Mouse (Mus musculus): Measurements from ENCODE around the gene Gm5105.
A peak's percentile ranks its signal among the peaks of the same experiment; 100 is the strongest.

Gene Gm5105

GRCm38 (mm10) chr3:138026286-138026685 is 40.9 kb downstream of the Gm5105 start:
- no peak for DNase-seq (ENCODE audit: low spot score)

- no peak for DNase-seq (ENCODE audit: low spot score)
These were observed 44.5 kb downstream of the Gm5105 start for GRCm38 (mm10) chr3:138022651-138023050.

- DNase-seq (ENCODE audit: low spot score): no peak
These were observed 45.2 kb downstream of the Gm5105 start for GRCm38 (mm10) chr3:138022003-138022402.

- DNase-seq (ENCODE audit: low spot score): no peak
These were observed 50.4 kb downstream of the Gm5105 start for GRCm38 (mm10) chr3:138016810-138017209.

DNA sequence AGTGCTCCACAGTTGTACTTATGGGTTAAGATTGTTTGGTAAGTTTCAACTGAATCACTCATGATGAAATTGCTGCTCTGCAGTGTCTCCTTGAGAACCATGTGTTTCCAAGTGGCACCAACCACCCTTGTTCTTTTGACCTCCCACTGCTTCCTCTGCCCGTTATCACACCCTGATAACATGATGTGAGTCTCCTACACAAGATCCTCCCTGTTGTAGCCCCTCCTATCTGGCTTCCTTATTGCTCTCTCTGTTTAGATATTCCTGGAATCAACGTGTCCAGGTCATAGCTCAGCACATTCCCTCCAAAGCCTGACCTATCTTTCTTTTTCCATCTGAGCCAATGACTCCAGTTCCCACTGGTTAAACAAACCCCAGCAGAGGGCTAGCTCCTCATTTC is 52.5 kb downstream of the Gm5105 start:
- no peak for DNase-seq (ENCODE audit: low spot score)

DNA sequence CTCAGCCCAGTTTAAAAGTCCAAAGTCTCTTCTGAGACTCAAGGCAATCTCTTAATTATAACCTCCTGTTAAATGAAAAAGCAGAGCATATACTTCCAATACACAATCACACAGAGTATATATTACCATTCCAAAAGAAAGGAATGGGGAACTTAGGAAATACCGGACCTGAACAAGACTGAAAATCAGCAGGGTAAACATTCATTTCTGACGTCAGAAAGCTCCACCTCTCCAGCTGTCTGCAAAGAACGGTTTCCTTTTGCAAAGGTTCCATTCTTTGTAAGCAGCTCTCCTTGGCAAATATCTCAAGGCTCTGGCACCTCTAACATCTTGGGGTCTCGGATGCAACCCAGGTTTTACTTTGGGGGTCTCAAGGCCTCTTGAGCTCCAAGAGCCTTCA is 54.8 kb downstream of the Gm5105 start:
- DNase-seq (ENCODE audit: low spot score): no peak

DNA sequence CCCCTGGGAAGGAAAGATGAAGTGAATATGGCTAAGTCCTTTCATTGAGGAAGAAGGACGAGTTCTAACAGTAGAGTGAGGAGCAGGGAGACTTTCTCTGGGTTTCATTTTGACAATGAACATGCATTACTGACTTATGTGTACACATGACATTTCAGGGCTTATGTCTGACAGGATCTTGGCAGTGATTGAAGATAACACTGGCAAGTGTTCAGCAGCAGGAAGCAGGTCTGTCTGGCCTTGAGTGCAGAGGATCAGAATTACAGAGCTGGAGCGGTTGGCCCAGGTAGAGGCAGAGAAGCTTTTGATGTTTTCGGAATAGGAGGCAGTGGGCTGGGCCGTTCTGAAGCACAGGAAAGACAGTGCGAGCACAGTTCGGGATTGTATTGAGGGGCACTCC is 59.0 kb downstream of the Gm5105 start:
- DNase-seq (ENCODE audit: low spot score): no peak

GRCm38 (mm10) chr3:138006896-138007295 is 60.3 kb downstream of the Gm5105 start:
- no peak for DNase-seq (ENCODE audit: low spot score)

GRCm38 (mm10) chr3:138003264-138003663 is 63.9 kb downstream of the Gm5105 start:
- DNase-seq (ENCODE audit: low spot score): no peak

GRCm38 (mm10) chr3:138002545-138002944 is 64.6 kb downstream of the Gm5105 start:
- no peak for DNase-seq (ENCODE audit: low spot score)

- no peak for DNase-seq (ENCODE audit: low spot score)
These were observed 65.3 kb downstream of the Gm5105 start for GRCm38 (mm10) chr3:138001865-138002264.

GRCm38 (mm10) chr3:138000724-138001069 is 66.5 kb downstream of the Gm5105 start:
- DNase-seq (ENCODE audit: low spot score): peak; percentile 21

DNA sequence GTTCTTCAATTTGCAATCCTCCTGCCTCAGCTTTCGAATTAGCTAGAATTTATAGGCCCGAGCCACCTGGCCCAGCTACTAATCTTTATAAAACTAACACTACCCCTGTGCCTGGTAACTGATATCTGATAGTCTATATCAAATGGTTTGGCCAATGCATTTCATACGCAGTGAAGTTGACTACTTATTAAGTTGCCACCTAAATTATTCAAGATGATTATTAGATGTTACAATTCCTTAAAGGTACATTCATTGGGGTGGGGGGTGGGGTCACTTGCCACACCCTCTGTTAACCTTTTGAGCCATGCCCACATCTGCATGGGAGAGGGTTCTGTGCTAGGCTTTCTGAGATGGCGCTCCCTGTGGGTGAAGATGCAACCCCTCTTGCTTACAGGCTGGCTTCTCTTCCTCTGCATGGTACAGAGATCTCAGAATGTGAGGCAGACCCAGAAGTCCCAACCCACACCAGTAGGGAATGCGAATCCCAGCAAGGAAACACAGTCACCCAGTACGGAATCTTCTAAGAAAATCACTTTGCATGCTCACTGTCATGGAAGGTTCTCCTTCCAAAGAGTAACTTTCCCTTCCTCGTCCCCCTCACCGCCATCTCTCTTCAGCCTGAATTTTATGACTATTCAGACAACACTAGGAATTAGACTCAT is 67.0 kb downstream of the Gm5105 start:
- DNase-seq (ENCODE audit: low spot score): no peak

DNA sequence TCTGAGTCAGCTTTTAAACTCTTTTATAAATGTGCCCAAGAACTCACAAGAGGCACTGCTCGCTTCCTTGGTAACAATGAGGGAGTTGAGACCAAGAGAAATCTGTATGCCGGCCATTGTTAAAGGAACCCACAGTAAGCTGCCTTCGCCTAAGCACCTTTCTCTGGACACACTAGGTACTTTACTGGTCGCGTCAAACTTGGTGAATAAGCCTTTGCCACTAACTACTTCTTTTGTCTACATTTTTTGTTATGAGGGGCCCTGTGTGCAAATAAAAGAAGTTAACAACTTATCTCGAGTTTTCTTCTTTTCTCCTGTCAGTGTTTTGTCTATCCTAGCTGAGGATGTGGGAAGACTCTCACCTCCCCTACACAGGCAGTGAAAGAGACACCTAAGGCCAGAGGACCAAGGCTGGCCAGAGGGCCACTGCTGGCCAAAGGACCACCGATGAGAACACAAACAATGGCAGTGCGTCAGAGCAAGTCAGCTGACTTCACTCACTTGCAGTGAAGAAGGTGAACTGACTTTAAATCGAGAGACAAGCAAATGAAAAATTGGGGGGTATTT is 67.9 kb downstream of the Gm5105 start:
- no peak for DNase-seq (ENCODE audit: low spot score)

Data from ovary, adult 18-20 months (tissue).